Mouse (Mus musculus) heart, adult 2 months (tissue): Measurements from ENCODE around the gene Suco.

Experiments
- CTCF ChIP-seq: fragments of 200-600 bp; IDR thresholded peaks from 2 replicates; pipeline ENCODE4 v1.8.1; 2022; ENCODE audit warnings: antibody characterized with exemption, mild to moderate bottlenecking, moderate library complexity
- POLR2A ChIP-seq: fragments of 200-500 bp; IDR thresholded peaks from 2 replicates; pipeline ENCODE4 v1.6.1; 2011; ENCODE audit warnings: mild to moderate bottlenecking, low read depth, low read length, control low read depth; ENCODE audit not compliant: insufficient read depth

DNA sequence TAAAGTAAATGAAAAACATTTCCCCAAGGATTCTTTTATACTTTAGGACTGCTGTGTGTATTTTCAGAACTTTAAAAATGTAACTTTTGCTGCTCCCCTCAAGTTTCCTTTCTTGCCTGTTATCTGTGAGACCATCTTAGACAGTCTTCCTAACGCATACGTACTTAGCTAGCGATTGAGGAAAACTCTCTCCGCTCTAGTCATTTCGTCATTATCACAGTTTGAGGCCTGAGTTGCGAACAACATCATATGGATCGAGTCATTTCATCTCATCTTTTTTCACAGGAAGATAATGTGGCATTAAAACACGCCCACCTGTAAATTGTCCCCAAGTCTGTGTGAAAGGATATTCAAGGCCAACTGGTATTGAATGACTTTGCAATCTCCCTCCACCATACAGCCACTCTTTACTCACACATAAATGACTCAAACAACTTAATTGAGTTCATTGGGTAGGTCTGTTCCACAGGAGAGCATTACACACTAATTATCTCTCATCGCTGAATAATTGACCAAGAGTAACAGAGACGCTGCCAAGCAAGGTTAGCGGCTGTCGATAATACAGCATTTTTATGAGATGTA is 11.3 kb upstream of the Suco start:
- no peak for TF ChIP-seq CTCF
- TF ChIP-seq POLR2A: no peak
